Mouse (Mus musculus): Measurements from ENCODE around the gene Nme7.

DNA sequence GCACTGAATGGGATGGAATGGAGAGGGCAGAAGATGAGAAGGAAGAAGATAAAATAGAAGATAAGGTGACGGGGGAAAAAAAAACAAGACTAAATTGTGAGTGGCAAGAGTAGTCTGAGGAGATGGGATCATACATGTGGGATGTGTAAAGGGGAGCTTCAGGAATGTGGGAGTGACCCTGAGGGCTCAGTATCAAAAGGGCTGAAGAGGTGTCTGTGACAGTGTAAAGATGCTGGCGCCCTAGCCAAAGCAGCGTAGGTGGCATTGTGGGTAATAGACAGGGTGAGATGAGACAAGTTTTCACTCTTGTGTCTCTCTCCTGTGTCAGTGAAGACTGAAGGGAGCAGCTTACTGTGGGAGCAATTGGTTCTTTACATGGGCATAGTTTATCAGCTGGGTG, 95.7 kb downstream of the Nme7 start:
- TF ChIP-seq POLR2A (IDR thresholded peaks at IDR 0.05; ENCODE audit: low read depth, low read length) (no peak), CTCF (conservative IDR thresholded peaks at IDR 0.05; ENCODE audit: insufficient read depth, insufficient read length, low read depth, low read length) (no peak)

Data from kidney, adult 2 months (tissue).